Mouse (Mus musculus) urinary bladder, adult 2 months (tissue): Measurements from ENCODE around the gene Igsf8. TPM values are rescaled to one million over a fixed set of nuclear protein-coding genes. Genes with fewer than 3 reads are reported as not detected.

ENCODE experiments used
- DNase-seq: peaks from one replicate; pipeline ENCODE4 v3.0.0; 2022; ENCODE audit warnings: low spot score
- polyA plus RNA-seq: library from polyadenylated mRNA; depleted of rRNA; stranded (reverse); fragments of >200 nt; gene quantifications from 2 replicates; pipeline ENCODE4 v1.2.3, GENCODE M21; 2012

Gene Igsf8
- polyA plus RNA-seq, 1 experiment, result 60.0 TPM

GRCm38 (mm10) chr1:172302851-172303250 lies 41.4 kb downstream of the Igsf8 start:
- no peak for DNase-seq

GRCm38 (mm10) chr1:172304443-172304842 lies 43.0 kb downstream of the Igsf8 start:
- no peak for DNase-seq

GRCm38 (mm10) chr1:172305153-172305552 lies 43.7 kb downstream of the Igsf8 start:
- no peak for DNase-seq

GRCm38 (mm10) chr1:172305635-172306034 lies 44.2 kb downstream of the Igsf8 start:
- no peak for DNase-seq

GRCm38 (mm10) chr1:172306196-172306595 lies 44.8 kb downstream of the Igsf8 start:
- no peak for DNase-seq

GRCm38 (mm10) chr1:172306885-172307284 lies 45.4 kb downstream of the Igsf8 start:
- no peak for DNase-seq

GRCm38 (mm10) chr1:172307936-172308335 lies 46.5 kb downstream of the Igsf8 start:
- no peak for DNase-seq

GRCm38 (mm10) chr1:172308409-172308808 lies 47.0 kb downstream of the Igsf8 start:
- DNase-seq, result no peak

GRCm38 (mm10) chr1:172309699-172310398 lies 48.4 kb downstream of the Igsf8 start:
- DNase-seq, result peak; percentile 84

GRCm38 (mm10) chr1:172311248-172311906 lies 49.9 kb downstream of the Igsf8 start:
- DNase-seq, result no peak

GRCm38 (mm10) chr1:172311921-172312767 lies 50.7 kb downstream of the Igsf8 start:
- peak; percentile 83 for DNase-seq

- no peak for DNase-seq
Observed at GRCm38 (mm10) chr1:172312768-172313561, 51.5 kb downstream of the Igsf8 start.

GRCm38 (mm10) chr1:172313613-172314411 lies 52.4 kb downstream of the Igsf8 start:
- DNase-seq, result no peak

- no peak for DNase-seq
Observed at GRCm38 (mm10) chr1:172314911-172315310, 53.5 kb downstream of the Igsf8 start.

GRCm38 (mm10) chr1:172317431-172317830 lies 56.0 kb downstream of the Igsf8 start:
- no peak for DNase-seq

GRCm38 (mm10) chr1:172317946-172318345 lies 56.5 kb downstream of the Igsf8 start:
- no peak for DNase-seq

- no peak for DNase-seq
Observed at GRCm38 (mm10) chr1:172318424-172319035, 57.1 kb downstream of the Igsf8 start.

GRCm38 (mm10) chr1:172319346-172319745 lies 57.9 kb downstream of the Igsf8 start:
- no peak for DNase-seq

- no peak for DNase-seq
Observed at GRCm38 (mm10) chr1:172319921-172320411, 58.5 kb downstream of the Igsf8 start.

- DNase-seq, result no peak
Observed at GRCm38 (mm10) chr1:172322725-172323124, 61.3 kb downstream of the Igsf8 start.
